Mouse (Mus musculus) kidney, postnatal 4 days (tissue): ENCODE measurements around the gene Dnttip1.
"Not testable (repeated sequence)": the region's sequence is repeated elsewhere in the genome, so short reads cannot be mapped to it uniquely, and the experiment has no call there.

ENCODE experiments used
- DNase-seq, 2 experiments: peaks; one replicate each; pipeline ENCODE4 v3.0.0; 2021; ENCODE audit warnings: mixed read lengths in 2 of 2

Dnttip1 gene

DNA sequence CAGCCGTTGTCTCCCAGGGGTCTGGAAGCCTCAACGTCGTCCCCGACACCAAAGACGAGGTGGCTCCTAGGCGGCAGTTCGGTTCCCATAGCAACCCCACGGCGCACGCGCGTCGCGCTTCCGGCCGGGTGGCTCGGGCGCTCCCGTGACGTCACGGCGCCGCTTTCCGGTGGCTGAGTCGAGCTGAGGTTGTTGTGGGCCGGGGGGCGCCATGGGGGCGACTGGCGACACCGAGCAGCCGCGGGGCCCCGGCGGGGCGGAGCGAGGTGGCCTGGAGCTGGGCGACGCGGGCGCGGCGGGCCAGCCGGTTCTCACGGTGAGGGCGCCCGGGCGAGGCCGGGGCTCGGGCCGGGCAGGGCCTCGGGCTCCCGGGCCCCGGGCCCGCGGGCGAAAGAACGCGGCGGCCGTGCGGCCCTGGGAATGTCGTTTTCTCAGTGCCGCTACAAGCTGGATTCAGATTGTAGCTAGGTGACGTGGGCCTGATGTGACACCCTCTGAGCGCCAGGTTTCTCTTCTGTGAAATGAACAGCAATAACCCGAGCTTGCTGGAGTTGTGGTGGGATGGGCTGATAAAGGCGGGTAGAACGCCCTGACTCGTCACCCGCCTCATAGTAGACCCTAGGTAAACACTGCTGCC lies at the start of gene Dnttip1, which contains the start of gene Wfdc3:
Gene Dnttip1, plus strand, starts transcription at position 141 of the 637 bp plus-strand sequence.
Gene Wfdc3, minus strand, starts transcription at position 89 of the 637 bp plus-strand sequence.
- peak; percentile 96 to 97 for DNase-seq

- no peak for DNase-seq
Measured at GRCm38 (mm10) chr2:164698201-164698600, 47.6 kb upstream of the Dnttip1 start, which contains the start of gene Spint4. Gene Spint4, plus strand, starts transcription at chr2:164698501.

DNA sequence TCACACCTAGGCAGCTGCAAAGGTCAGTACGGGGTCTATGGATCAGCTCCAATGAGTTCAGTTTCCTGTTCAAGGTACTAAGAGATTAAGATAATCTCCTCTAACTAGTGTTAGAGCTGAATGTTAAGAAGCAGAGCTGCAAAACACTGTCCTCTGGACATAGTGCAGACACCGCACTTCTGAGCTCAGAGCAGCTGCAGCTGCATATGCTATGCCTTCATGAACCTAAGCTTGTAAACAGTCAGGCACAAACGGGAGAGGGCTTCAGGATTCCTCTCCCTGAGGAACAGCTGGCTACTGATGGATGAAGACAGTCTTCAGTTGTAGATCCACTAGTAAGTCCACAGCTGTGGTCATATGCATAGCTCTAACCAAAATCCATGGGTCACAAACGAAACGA lies 44.8 kb upstream of the Dnttip1 start:
- DNase-seq = no peak

GRCm38 (mm10) chr2:164701761-164702160 lies 44.0 kb upstream of the Dnttip1 start:
- DNase-seq = no peak

DNA sequence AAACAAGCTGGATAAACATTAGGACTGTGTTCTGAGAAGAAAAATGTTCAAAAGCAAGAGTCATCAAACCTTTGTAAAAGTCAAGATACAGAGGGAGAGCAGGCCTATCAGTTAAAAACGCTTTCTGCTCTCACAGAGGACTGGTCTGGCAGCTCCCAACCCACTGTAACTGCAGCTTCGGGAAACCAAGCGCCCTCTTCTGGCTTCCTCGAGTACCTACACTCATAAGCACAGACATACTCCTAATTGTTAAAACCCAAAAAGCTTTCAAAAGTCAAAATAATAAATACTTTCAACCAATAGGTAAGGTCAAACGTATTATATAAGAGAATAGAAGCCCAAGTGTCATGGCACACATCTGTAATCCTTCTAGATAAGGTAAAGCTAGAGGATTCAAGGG lies 41.5 kb upstream of the Dnttip1 start:
- DNase-seq = no peak

GRCm38 (mm10) chr2:164705328-164705727 lies 40.5 kb upstream of the Dnttip1 start:
- DNase-seq = no peak

GRCm38 (mm10) chr2:164705991-164706390 lies 39.8 kb upstream of the Dnttip1 start:
- DNase-seq = no peak

GRCm38 (mm10) chr2:164715005-164715404 lies 30.8 kb upstream of the Dnttip1 start, which contains the start of gene Spint5:
Gene Spint5, plus strand, starts transcription at chr2:164715305.
- DNase-seq = no peak

- DNase-seq = not testable (repeated sequence)
Measured at GRCm38 (mm10) chr2:164716194-164716786, 29.5 kb upstream of the Dnttip1 start.

GRCm38 (mm10) chr2:164723276-164723675 lies 22.5 kb upstream of the Dnttip1 start:
- DNase-seq = no peak

DNA sequence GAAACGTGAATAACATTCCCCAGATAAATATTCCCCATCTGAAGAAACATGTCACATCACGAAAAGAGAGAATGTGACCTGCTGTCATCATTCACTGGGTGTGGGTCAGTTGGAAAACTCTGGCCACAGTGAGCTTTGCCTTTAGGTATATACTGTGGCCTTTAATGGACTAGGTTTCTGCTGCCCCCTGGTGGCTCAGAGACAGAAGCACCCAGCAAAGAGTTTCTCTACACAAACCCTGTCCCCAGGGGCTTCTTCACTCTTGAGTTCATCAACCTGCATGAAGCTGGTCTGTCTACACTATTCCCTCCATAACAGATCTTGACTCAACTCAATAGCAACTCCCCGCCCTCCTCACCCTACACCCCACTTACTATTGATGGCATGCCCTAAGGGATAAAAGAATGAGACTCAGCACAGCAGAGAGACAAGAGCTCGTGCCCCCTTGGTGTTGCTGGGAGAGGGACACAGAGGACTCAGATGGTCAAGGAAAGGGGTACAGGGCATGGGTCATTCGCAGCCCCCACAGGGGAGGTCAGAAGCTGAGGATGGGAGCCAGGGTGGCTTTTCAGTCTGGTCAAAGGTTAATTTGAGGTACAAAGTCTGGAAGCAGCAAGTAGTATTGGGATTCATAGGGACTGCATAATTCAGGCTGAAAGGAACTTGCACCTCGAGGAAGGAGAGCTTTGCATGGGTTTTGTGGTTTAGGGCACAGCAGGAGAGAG lies 19.7 kb upstream of the Dnttip1 start:
- DNase-seq = peak; percentile 84 to 87

DNA sequence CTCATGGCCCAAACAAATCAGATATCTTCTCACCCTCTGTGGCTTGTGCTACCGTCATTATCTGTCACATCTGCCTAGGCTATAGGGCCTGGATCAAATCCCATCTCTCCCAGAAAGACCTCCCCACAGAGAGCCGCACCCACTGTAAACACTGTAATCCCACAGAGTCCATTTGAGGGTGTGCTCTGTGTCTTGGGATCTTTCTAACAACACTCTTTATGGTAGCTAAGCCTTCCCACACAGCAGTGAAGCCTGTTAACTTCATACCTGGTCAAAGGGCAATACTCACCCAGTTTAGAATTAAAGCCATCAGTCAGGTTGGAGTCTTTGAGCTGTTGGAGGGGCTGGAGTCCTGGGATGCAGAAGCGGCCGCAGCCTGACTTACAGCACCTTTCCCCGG lies 14.1 kb upstream of the Dnttip1 start:
- DNase-seq = no peak

DNA sequence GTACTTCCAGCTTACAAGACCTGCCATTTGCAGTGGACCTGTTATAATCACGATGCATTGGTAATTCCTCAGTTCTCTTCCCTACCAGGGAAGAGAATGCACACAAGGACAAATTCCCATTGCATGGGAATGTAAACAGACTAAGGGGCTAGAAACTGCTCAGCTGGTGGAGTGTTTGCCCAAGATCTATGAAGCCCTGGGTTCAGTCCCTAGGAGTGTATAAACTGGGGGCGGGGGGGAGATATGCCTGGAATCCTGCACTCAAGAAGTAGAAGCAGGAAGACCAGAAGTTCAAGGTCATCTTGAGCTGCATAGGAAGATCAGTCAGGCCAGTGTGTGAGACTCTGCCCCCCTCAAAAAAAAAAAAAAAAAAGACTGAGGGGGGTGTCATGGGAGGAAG lies 12.5 kb upstream of the Dnttip1 start:
- no peak for DNase-seq

DNA sequence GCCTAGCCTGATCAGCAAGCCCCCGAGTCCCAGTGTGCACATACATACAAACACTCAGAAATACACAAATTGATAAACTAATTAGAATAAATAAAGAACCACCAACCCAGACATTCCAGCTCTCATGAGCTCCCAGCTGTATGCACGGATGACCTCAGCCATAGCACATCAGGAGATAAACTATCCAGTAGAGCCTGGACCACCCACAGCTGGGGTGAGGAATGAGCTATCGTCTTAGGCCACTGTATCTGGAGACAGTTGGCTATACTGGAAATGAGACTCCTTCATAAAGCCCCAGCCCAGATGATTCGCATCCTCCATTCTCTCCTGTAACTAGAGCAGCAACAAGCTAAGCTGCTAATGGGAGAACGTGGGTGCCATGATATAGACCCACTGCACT lies 10.9 kb upstream of the Dnttip1 start:
- no peak for DNase-seq

- DNase-seq = no peak
Measured at GRCm38 (mm10) chr2:164735446-164735845, 10.3 kb upstream of the Dnttip1 start.

GRCm38 (mm10) chr2:164737377-164738090 lies 8.2 kb upstream of the Dnttip1 start:
- DNase-seq = peak in 1 of 2 experiments; percentile 17

DNA sequence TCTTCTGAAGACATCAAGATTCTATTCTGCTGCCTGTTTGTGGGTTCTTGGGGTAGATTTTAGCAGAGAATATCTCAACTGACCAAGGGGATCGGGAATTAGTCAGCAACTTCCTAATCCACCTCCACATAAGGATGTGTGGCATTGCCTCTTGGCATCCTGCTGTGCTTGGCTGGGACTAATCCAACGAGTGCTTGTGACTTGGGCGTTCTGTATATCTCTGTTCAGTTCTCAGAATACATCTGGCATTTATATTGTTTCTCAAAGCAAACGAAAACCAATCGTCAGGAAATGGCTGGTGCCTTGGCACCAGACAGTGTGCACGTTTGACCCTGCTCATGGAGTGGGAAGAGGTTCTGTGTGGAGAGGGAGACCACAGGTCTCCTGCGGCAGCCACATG lies 5.9 kb upstream of the Dnttip1 start:
- no peak for DNase-seq

DNA sequence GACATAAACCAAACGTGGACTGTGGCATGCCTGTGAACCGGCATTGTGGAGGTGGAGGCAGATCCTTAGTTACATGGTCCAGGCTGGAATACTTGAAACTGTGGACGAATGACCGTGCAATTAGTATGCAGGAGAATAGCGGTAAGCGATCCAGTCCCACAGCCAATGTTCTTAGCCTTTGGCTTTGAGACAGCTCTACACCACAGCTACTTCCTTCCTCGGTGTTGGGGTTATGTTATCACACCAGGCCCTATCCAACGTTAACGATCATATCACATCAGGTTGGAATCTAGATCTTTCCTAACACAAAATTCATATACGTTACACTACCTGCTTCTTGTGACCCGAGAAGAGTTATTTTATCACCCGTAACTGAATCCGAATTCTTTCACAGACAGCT lies 796 bp upstream of the Dnttip1 start:
- DNase-seq = no peak

GRCm38 (mm10) chr2:164746693-164747092 lies 910 bp downstream of the Dnttip1 start:
- DNase-seq = no peak

DNA sequence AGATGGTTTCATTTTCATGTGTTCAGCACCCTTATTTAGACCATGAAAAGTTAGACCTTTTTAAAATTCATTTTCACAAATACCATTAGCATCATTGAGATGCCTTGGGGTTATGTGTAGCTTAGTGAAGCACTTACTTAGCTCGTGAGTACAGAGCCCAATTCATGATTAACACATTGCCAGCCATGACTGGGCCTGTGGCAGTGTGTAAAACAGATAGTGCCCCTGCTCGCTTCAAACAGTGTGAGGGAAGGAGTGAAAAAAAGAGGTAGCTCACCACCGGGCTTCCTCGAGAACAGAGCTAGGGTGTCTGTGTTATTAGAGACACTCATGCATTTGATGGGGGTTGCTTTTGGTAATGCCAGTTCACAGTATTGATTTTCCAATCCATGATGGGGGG lies 2.4 kb downstream of the Dnttip1 start:
- DNase-seq = no peak

DNA sequence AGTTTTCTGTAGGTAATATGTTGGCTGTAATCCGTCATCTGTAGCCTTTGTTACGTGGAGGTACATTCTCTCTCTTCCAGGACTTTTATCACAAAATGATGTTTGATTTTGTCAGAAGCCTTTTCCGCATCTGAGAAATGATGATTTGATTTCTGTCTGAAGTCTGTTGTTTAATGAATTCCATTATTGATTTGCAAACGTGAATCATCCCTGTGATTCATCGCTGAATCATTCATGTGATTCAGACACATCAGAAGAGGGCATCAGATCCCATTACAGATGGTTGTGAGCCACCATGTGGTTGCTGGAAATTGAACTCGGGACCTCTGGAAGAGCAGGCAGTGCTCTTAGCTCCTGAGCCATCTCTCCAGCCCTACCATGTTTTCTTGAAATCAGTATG lies 3.2 kb downstream of the Dnttip1 start:
- no peak for DNase-seq

DNA sequence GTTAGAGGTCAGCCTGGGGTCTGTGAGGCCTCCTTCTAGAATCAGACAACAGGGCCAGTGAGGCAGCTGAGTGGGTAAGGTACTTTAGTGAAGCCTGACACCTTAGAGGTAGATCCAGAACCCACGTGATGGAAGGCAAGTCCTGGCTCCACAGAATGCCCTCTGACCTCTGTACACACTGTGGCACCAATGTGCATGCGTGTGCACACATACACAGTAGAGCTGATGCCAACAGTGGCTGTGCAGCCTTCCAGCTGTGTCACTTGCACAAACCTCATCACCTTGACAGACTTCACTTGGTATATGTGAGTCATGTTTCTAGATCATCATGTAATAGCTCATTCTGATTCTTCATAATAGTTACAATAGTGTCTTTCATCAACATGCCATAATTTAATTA lies 6.7 kb downstream of the Dnttip1 start:
- no peak for DNase-seq

- DNase-seq = no peak
Measured at GRCm38 (mm10) chr2:164754105-164754504, 8.3 kb downstream of the Dnttip1 start.
